Mouse (Mus musculus): ENCODE results near the gene Gm20388. TPM values are rescaled to one million over a fixed set of nuclear protein-coding genes. Genes with fewer than 3 reads are reported as not detected.

Gm20388 gene
- polyA plus RNA-seq, 1 experiment from 2014 or later: 7.4 TPM

- WGBS: 3% methylated on average over 35 of the region's 35 CpGs
- Histone ChIP-seq H3K4me1 (ENCODE audit: control insufficient read depth, insufficient read depth, low read length) (0 out of 2 replicates have a peak, but pooled peaks cover 8% of the 10 kb centered on the region), H3K4me2 (ENCODE audit: low read depth, low read length) (peak overlapping the region; percentile 94), H3K9me3 (replicated peaks; ENCODE audit: control insufficient read depth, low read length) (no peaks in the 10 kb centered on the region), H3K27ac (ENCODE audit: low read length) (peak overlapping the region; percentile 8), H3K36me3 (ENCODE audit: control insufficient read depth, insufficient read depth, low read length) (no peaks in the 10 kb centered on the region), H3K4me3 (replicated peaks; ENCODE audit: low read length) (peak overlapping the region; percentile 77), H3K27me3 (ENCODE audit: control insufficient read depth, insufficient read depth, low read length) (peaks cover 34% of the 10 kb centered on the region), H3K9ac (ENCODE audit: low read length) (peak overlapping the region; percentile 78)
- ATAC-seq (ENCODE audit: insufficient read depth, low FRiP score): 0 out of 2 replicates have a peak, but pooled peaks have one; percentile 5
Observed at GRCm38 (mm10) chr8:122677481-122678021, 2766.9 kb downstream of the Gm20388 start.

- peak; percentile 81 for ATAC-seq (ENCODE audit: insufficient read depth, low FRiP score)
- under 1% methylated on average over 108 of the region's 127 CpGs for WGBS
- peak overlapping the region; percentile 77 for H3K4me3 ChIP-seq (replicated peaks; ENCODE audit: low read length)
- H3K27ac ChIP-seq (ENCODE audit: low read length): peak overlapping the region; percentile 8
- no peaks in the 10 kb centered on the region for H3K9me3 ChIP-seq (replicated peaks; ENCODE audit: control insufficient read depth, low read length)
- 0 out of 2 replicates have a peak, but pooled peaks cover 8% of the 10 kb centered on the region for H3K4me1 ChIP-seq (ENCODE audit: control insufficient read depth, insufficient read depth, low read length)
- H3K9ac ChIP-seq (ENCODE audit: low read length): peak overlapping the region; percentile 78
- peaks cover 34% of the 10 kb centered on the region for H3K27me3 ChIP-seq (ENCODE audit: control insufficient read depth, insufficient read depth, low read length)
- no peaks in the 10 kb centered on the region for H3K36me3 ChIP-seq (ENCODE audit: control insufficient read depth, insufficient read depth, low read length)
- H3K4me2 ChIP-seq (ENCODE audit: low read depth, low read length): peak overlapping the region; percentile 94
Observed at GRCm38 (mm10) chr8:122678061-122678895, 2767.6 kb downstream of the Gm20388 start.

GRCm38 (mm10) chr8:122678896-122679210, 2768.2 kb downstream of the Gm20388 start:
- H3K4me1 ChIP-seq (ENCODE audit: control insufficient read depth, insufficient read depth, low read length): 0 out of 2 replicates have a peak, but pooled peaks cover 8% of the 10 kb centered on the region
- 2% methylated on average over 14 of the region's 14 CpGs for WGBS
- no peaks in the 10 kb centered on the region for H3K9me3 ChIP-seq (replicated peaks; ENCODE audit: control insufficient read depth, low read length)
- peak overlapping the region; percentile 94 for H3K4me2 ChIP-seq (ENCODE audit: low read depth, low read length)
- H3K27me3 ChIP-seq (ENCODE audit: control insufficient read depth, insufficient read depth, low read length): peaks cover 34% of the 10 kb centered on the region
- H3K27ac ChIP-seq (ENCODE audit: low read length): no peak overlapping the region
- peak overlapping the region; percentile 78 for H3K9ac ChIP-seq (ENCODE audit: low read length)
- no peaks in the 10 kb centered on the region for H3K36me3 ChIP-seq (ENCODE audit: control insufficient read depth, insufficient read depth, low read length)
- no peak; the same call in 1 of the 2 replicates for ATAC-seq (ENCODE audit: insufficient read depth, low FRiP score)
- peak overlapping the region; percentile 77 for H3K4me3 ChIP-seq (replicated peaks; ENCODE audit: low read length)

- Histone ChIP-seq H3K4me3 (replicated peaks; ENCODE audit: low read length) (no peak overlapping the region; the same call in 1 of the 2 replicates), H3K9ac (ENCODE audit: low read length) (no peak overlapping the region), H3K9me3 (replicated peaks; ENCODE audit: control insufficient read depth, low read length) (no peaks in the 10 kb centered on the region), H3K4me1 (ENCODE audit: control insufficient read depth, insufficient read depth, low read length) (0 out of 2 replicates have a peak, but pooled peaks cover 8% of the 10 kb centered on the region), H3K27me3 (ENCODE audit: control insufficient read depth, insufficient read depth, low read length) (peaks cover 34% of the 10 kb centered on the region), H3K4me2 (ENCODE audit: low read depth, low read length) (peak overlapping the region; percentile 94), H3K27ac (ENCODE audit: low read length) (no peak overlapping the region), H3K36me3 (ENCODE audit: control insufficient read depth, insufficient read depth, low read length) (no peaks in the 10 kb centered on the region)
- WGBS: 28% methylated on average over 11 of the region's 11 CpGs
- ATAC-seq (ENCODE audit: insufficient read depth, low FRiP score): no peak
Observed at GRCm38 (mm10) chr8:122679325-122679920, 2768.8 kb downstream of the Gm20388 start.

- WGBS: 42% methylated on average over 7 of the region's 7 CpGs
- no peaks in the 10 kb centered on the region for H3K36me3 ChIP-seq (ENCODE audit: control insufficient read depth, insufficient read depth, low read length)
Observed at GRCm38 (mm10) chr8:122680171-122680570, 2769.5 kb downstream of the Gm20388 start.

GRCm38 (mm10) chr8:122682820-122683219, 2772.2 kb downstream of the Gm20388 start:
- no peak for ATAC-seq (ENCODE audit: insufficient read depth, low FRiP score)
- no peak overlapping the region for H3K4me3 ChIP-seq (replicated peaks; ENCODE audit: low read length)

More at GRCm38 (mm10) chr8:122680171-122680570, 2769.5 kb downstream of the Gm20388 start:
- Histone ChIP-seq H3K27me3 (ENCODE audit: control insufficient read depth, insufficient read depth, low read length) (peaks cover 37% of the 10 kb centered on the region), H3K9ac (ENCODE audit: low read length) (no peak overlapping the region), H3K4me2 (ENCODE audit: low read depth, low read length) (no peak overlapping the region), H3K27ac (ENCODE audit: low read length) (no peak overlapping the region), H3K4me1 (ENCODE audit: control insufficient read depth, insufficient read depth, low read length) (0 out of 2 replicates have a peak, but pooled peaks cover 8% of the 10 kb centered on the region), H3K4me3 (replicated peaks; ENCODE audit: low read length) (no peak overlapping the region), H3K9me3 (replicated peaks; ENCODE audit: control insufficient read depth, low read length) (no peaks in the 10 kb centered on the region)
- no peak for ATAC-seq (ENCODE audit: insufficient read depth, low FRiP score)

GRCm38 (mm10) chr8:122685097-122685861, 2774.6 kb downstream of the Gm20388 start:
- Histone ChIP-seq H3K27ac (ENCODE audit: low read length) (no peak overlapping the region), H3K4me3 (replicated peaks; ENCODE audit: low read length) (no peak overlapping the region), H3K4me1 (ENCODE audit: control insufficient read depth, insufficient read depth, low read length) (no peaks in the 10 kb centered on the region), H3K9ac (ENCODE audit: low read length) (no peak overlapping the region), H3K27me3 (ENCODE audit: control insufficient read depth, insufficient read depth, low read length) (peaks cover 14% of the 10 kb centered on the region), H3K36me3 (ENCODE audit: control insufficient read depth, insufficient read depth, low read length) (no peaks in the 10 kb centered on the region), H3K4me2 (ENCODE audit: low read depth, low read length) (no peak overlapping the region), H3K9me3 (replicated peaks; ENCODE audit: control insufficient read depth, low read length) (no peaks in the 10 kb centered on the region)
- 41% methylated on average over 19 of the region's 19 CpGs for WGBS
- ATAC-seq (ENCODE audit: insufficient read depth, low FRiP score): peak; percentile 59; the same call in 1 of the 2 replicates

More at GRCm38 (mm10) chr8:122682820-122683219, 2772.2 kb downstream of the Gm20388 start:
- H3K4me1 ChIP-seq (ENCODE audit: control insufficient read depth, insufficient read depth, low read length): no peaks in the 10 kb centered on the region
- no peak overlapping the region for H3K27ac ChIP-seq (ENCODE audit: low read length)
- H3K9ac ChIP-seq (ENCODE audit: low read length): no peak overlapping the region
- WGBS: 87% methylated on average over 11 of the region's 11 CpGs
- H3K9me3 ChIP-seq (replicated peaks; ENCODE audit: control insufficient read depth, low read length): no peaks in the 10 kb centered on the region
- H3K27me3 ChIP-seq (ENCODE audit: control insufficient read depth, insufficient read depth, low read length): peaks cover 32% of the 10 kb centered on the region
- H3K36me3 ChIP-seq (ENCODE audit: control insufficient read depth, insufficient read depth, low read length): no peaks in the 10 kb centered on the region
- no peak overlapping the region for H3K4me2 ChIP-seq (ENCODE audit: low read depth, low read length)

GRCm38 (mm10) chr8:122686879-122687278, 2776.2 kb downstream of the Gm20388 start:
- no peak for ATAC-seq (ENCODE audit: insufficient read depth, low FRiP score)
- no peaks in the 10 kb centered on the region for H3K4me1 ChIP-seq (ENCODE audit: control insufficient read depth, insufficient read depth, low read length)

More at GRCm38 (mm10) chr8:122686879-122687278, 2776.2 kb downstream of the Gm20388 start:
- no peaks in the 10 kb centered on the region for H3K9me3 ChIP-seq (replicated peaks; ENCODE audit: control insufficient read depth, low read length)
- H3K27me3 ChIP-seq (ENCODE audit: control insufficient read depth, insufficient read depth, low read length): peaks cover 7% of the 10 kb centered on the region; the same call in 1 of the 2 replicates
- 0 out of 2 replicates have a peak overlapping the region, but pooled peaks have one; percentile 46 for H3K9ac ChIP-seq (ENCODE audit: low read length)
- H3K4me3 ChIP-seq (replicated peaks; ENCODE audit: low read length): no peak overlapping the region
- H3K4me2 ChIP-seq (ENCODE audit: low read depth, low read length): no peak overlapping the region
- no peak overlapping the region for H3K27ac ChIP-seq (ENCODE audit: low read length)
- WGBS: 61% methylated on average over 9 of the region's 9 CpGs
- no peaks in the 10 kb centered on the region for H3K36me3 ChIP-seq (ENCODE audit: control insufficient read depth, insufficient read depth, low read length)
